Mouse (Mus musculus): Measurements from ENCODE around the gene Dpp6.

Dpp6 gene

GRCm38 (mm10) chr5:27737168-27737567 is 920.2 kb downstream of the Dpp6 start:
- peak; percentile 65 to 66 for DNase-seq (ENCODE audit: low spot score in 2 of 2)

- no peak for DNase-seq (ENCODE audit: low spot score in 2 of 2)
Observed at GRCm38 (mm10) chr5:27739216-27739615, 922.2 kb downstream of the Dpp6 start.

GRCm38 (mm10) chr5:27744944-27745343 is 927.9 kb downstream of the Dpp6 start:
- DNase-seq (ENCODE audit: low spot score in 2 of 2) = no peak

DNA sequence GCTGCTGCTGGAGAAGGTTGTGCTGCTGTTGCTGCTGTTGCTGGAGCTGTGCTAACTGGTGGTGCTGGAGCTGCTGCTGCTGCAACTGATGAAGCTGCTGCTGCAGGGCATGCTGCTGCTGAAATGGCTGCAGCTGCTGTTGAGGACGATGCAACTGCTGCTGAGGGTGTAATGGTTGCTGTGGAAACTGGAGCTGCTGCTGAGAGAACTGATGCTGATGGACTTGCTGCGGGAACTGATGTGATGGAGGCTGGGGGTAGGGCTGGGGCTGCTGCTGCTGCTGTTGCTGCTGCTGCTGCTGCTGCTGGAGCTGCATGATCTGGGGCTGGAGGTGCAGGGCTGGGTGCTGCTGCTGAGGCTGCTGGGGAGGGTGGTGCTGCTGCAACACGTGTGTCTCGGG is 948.8 kb downstream of the Dpp6 start:
- peak in 1 of 2 experiments; percentile 27 for DNase-seq (ENCODE audit: low spot score in 2 of 2)

GRCm38 (mm10) chr5:27767948-27768347 is 950.9 kb downstream of the Dpp6 start:
- no peak for DNase-seq (ENCODE audit: low spot score in 2 of 2)
